Mouse (Mus musculus) CH12.LX (cell line): Measurements from ENCODE around the gene Sft2d1. TPM values are rescaled to one million over a fixed set of nuclear protein-coding genes. Genes with fewer than 3 reads are reported as not detected.

Experiments
- DNase-seq: peaks from one replicate; pipeline ENCODE4 v3.0.0-alpha.2; 2013; ENCODE audit errors: extremely low read depth
- H3K27ac ChIP-seq: 2 replicates; pipeline ENCODE4 v1.5.1; 2012; ENCODE audit warnings: low read depth, mild to moderate bottlenecking, control low read depth, moderate library complexity; ENCODE audit not compliant: insufficient read depth
- H3K27me3 ChIP-seq: replicated peaks from 2 replicates; pipeline ENCODE3; 2012; ENCODE audit warnings: inconsistent platforms
- H3K36me3 ChIP-seq, 2 experiments: replicated peaks in 1 of 2; 2 replicates each; pipeline versions ENCODE3 to v1.6.1; 2012; ENCODE audit warnings: inconsistent platforms in 1 of 2, low read length in 1 of 2, mild to moderate bottlenecking in 1 of 2, mixed read lengths in 1 of 2, moderate library complexity in 1 of 2; ENCODE audit not compliant: control insufficient read depth in 1 of 2, insufficient read depth in 1 of 2
- H3K4me1 ChIP-seq, 2 experiments: 2 replicates each; pipeline ENCODE4 v1.6.1; 2012; ENCODE audit warnings: inconsistent platforms in 1 of 2, moderate library complexity in 1 of 2; ENCODE audit not compliant: insufficient read depth in 2 of 2, control insufficient read depth in 1 of 2
- H3K4me2 ChIP-seq: 2 replicates; pipeline ENCODE4 v1.6.1; 2012; ENCODE audit warnings: low read depth, mild to moderate bottlenecking, control low read depth; ENCODE audit not compliant: poor library complexity, insufficient read depth, severe bottlenecking
- H3K4me3 ChIP-seq, 3 experiments: fragments of 150-350 bp in 1 of 3; sonication (generic) in 1 of 3; replicated peaks in 1 of 3; 2 replicates each; pipeline versions ENCODE3 to v1.5.1; 2011 to 2012; ENCODE audit warnings: low read depth in 2 of 3, low read length in 2 of 3, mild to moderate bottlenecking in 2 of 3, moderate library complexity in 2 of 3, control low read depth in 1 of 3, improper control_type of control experiment in 1 of 3, inconsistent platforms in 1 of 3, mixed read lengths in 1 of 3; ENCODE audit not compliant: poor library complexity in 1 of 3
- H3K79me2 ChIP-seq: replicated peaks from 2 replicates; pipeline ENCODE4 v1.6.1; 2012; ENCODE audit warnings: mild to moderate bottlenecking, moderate library complexity; ENCODE audit not compliant: control insufficient read depth, poor library complexity, insufficient read depth, severe bottlenecking; ENCODE audit errors: extremely low read depth
- H3K9ac ChIP-seq: 2 replicates; pipeline ENCODE4 v1.6.1; 2012; ENCODE audit warnings: low read depth, mild to moderate bottlenecking, control low read depth, moderate library complexity; ENCODE audit not compliant: insufficient read depth
- H3K9me3 ChIP-seq: replicated peaks from 2 replicates; pipeline ENCODE3; 2012; ENCODE audit warnings: low read length, inconsistent platforms, mixed read lengths
- CTCF ChIP-seq, 2 experiments: IDR thresholded peaks in 1 of 2; conservative IDR thresholded peaks in 1 of 2; 2 replicates each; pipeline ENCODE4 v1.5.1; 2011 to 2012; ENCODE audit warnings: low read depth in 2 of 2, low read length in 2 of 2, improper control_type of control experiment in 1 of 2, inconsistent platforms in 1 of 2, mild to moderate bottlenecking in 1 of 2, moderate library complexity in 1 of 2
- ELF1 ChIP-seq: IDR thresholded peaks from 2 replicates; pipeline ENCODE4 v1.6.1; 2014; ENCODE audit warnings: low read depth, mild to moderate bottlenecking, inconsistent platforms, low read length, improper control_type of control experiment
- EP300 ChIP-seq: IDR thresholded peaks from 2 replicates; pipeline ENCODE4 v1.6.1; 2011; ENCODE audit warnings: low read length, improper control_type of control experiment
- ETS1 ChIP-seq: conservative IDR thresholded peaks from 2 replicates; pipeline ENCODE4 v1.6.1; 2012; ENCODE audit warnings: low read depth, mild to moderate bottlenecking, inconsistent platforms, low read length, improper control_type of control experiment, moderate library complexity
- IRF4 ChIP-seq: IDR thresholded peaks from 2 replicates; pipeline ENCODE4 v1.6.1; 2014; ENCODE audit warnings: low read depth, mild to moderate bottlenecking, inconsistent platforms, low read length, improper control_type of control experiment
- JUN ChIP-seq: IDR thresholded peaks from 2 replicates; pipeline ENCODE4 v1.6.1; 2011; ENCODE audit warnings: low read depth, mild to moderate bottlenecking, low read length, improper control_type of control experiment, moderate library complexity; ENCODE audit not compliant: insufficient read depth
- JUND ChIP-seq: conservative IDR thresholded peaks from 2 replicates; pipeline ENCODE4 v1.6.1; 2011; ENCODE audit warnings: low read depth, low read length, improper control_type of control experiment
- MAFK ChIP-seq: IDR thresholded peaks from 2 replicates; pipeline ENCODE4 v1.6.1; 2011; ENCODE audit warnings: low read length, improper control_type of control experiment; ENCODE audit not compliant: insufficient replicate concordance
- MAZ ChIP-seq: IDR thresholded peaks from 2 replicates; pipeline ENCODE4 v1.6.1; 2012; ENCODE audit warnings: low read depth, mild to moderate bottlenecking, inconsistent platforms, low read length, improper control_type of control experiment, moderate library complexity
- MEF2A ChIP-seq: IDR thresholded peaks from 2 replicates; pipeline ENCODE4 v1.6.1; 2014; ENCODE audit warnings: low read depth, mild to moderate bottlenecking, inconsistent platforms, low read length, improper control_type of control experiment, borderline replicate concordance
- MXI1 ChIP-seq: IDR thresholded peaks from 2 replicates; pipeline ENCODE4 v1.6.1; 2011; ENCODE audit warnings: mild to moderate bottlenecking, low read depth, low read length, improper control_type of control experiment
- MYC ChIP-seq: IDR thresholded peaks from 2 replicates; pipeline ENCODE4 v1.6.1; 2011; ENCODE audit warnings: low read depth, mild to moderate bottlenecking, improper control_type of control experiment, low read length
- NRF1 ChIP-seq: IDR thresholded peaks from 2 replicates; pipeline ENCODE4 v1.6.1; 2014; ENCODE audit warnings: low read depth, mild to moderate bottlenecking, inconsistent platforms, low read length, improper control_type of control experiment, moderate library complexity
- PAX5 ChIP-seq: IDR thresholded peaks from 2 replicates; pipeline ENCODE4 v1.6.1; 2012; ENCODE audit warnings: low read length, inconsistent platforms, mixed read lengths
- POLR2A ChIP-seq: IDR thresholded peaks from 2 replicates; pipeline ENCODE4 v1.6.1; 2011; ENCODE audit warnings: low read depth, mild to moderate bottlenecking, improper control_type of control experiment, low read length
- RCOR1 ChIP-seq: conservative IDR thresholded peaks from 2 replicates; pipeline ENCODE4 v1.6.1; 2012; ENCODE audit warnings: low read depth, mild to moderate bottlenecking, inconsistent platforms, low read length, improper control_type of control experiment
- SIN3A ChIP-seq: IDR thresholded peaks from 2 replicates; pipeline ENCODE4 v1.6.1; 2012; ENCODE audit warnings: low read length, improper control_type of control experiment, inconsistent platforms
- SMC3 ChIP-seq: IDR thresholded peaks from 2 replicates; pipeline ENCODE4 v1.6.1; 2011; ENCODE audit warnings: low read depth, low read length, improper control_type of control experiment
- TCF12 ChIP-seq: IDR thresholded peaks from 2 replicates; pipeline ENCODE4 v1.6.1; 2014; ENCODE audit warnings: low read depth, mild to moderate bottlenecking, inconsistent platforms, low read length, improper control_type of control experiment
- USF1 ChIP-seq: IDR thresholded peaks from 2 replicates; pipeline ENCODE4 v1.6.1; 2014; ENCODE audit warnings: low read depth, mild to moderate bottlenecking, inconsistent platforms, low read length, improper control_type of control experiment
- ZC3H11A ChIP-seq: IDR thresholded peaks from 2 replicates; pipeline ENCODE4 v1.6.1; 2012; ENCODE audit warnings: low read depth, mild to moderate bottlenecking, inconsistent platforms, low read length, improper control_type of control experiment
- ZKSCAN1 ChIP-seq: IDR thresholded peaks from 2 replicates; pipeline ENCODE4 v1.6.1; 2012; ENCODE audit warnings: low read depth, inconsistent platforms, low read length, improper control_type of control experiment, borderline replicate concordance
- ZMIZ1 ChIP-seq: IDR thresholded peaks from 2 replicates; pipeline ENCODE4 v1.6.1; 2012; ENCODE audit warnings: low read depth, mild to moderate bottlenecking, inconsistent platforms, low read length, improper control_type of control experiment
- dilution Hi-C: fragments of 300-500 bp; cut with MboI; formaldehyde crosslinking; loops from 2 replicates; pipeline ENCODE4 v1.14.3; 2020; ENCODE audit warnings: low sequenced_read_pairs; ENCODE audit not compliant: extremely low pct_unique_long_range_greater_than_20kb, extremely low pct_ligation_motif_present
- in situ Hi-C: fragments of 300-500 bp; cut with MboI; formaldehyde crosslinking; loops from 3 replicates; pipeline ENCODE4 v1.14.3; 2019; ENCODE audit warnings: low sequenced_read_pairs, low pct_ligation_motif_present, low pct_unique_long_range_greater_than_20kb, mixed read lengths
- polyA plus RNA-seq: library from polyadenylated mRNA; unstranded; fragments of >175 nt; gene quantifications from 2 replicates; pipeline ENCODE4 v1.2.1, GENCODE M21; 2012; ENCODE audit warnings: low read depth; ENCODE audit not compliant: insufficient read length
- total RNA-seq, 2 experiments: library from RNA; depleted of rRNA; stranded (reverse); fragments of 300-350 nt in 1 of 2; fragments of >200 nt in 1 of 2; gene quantifications; 2 replicates each; pipeline ENCODE4 v1.2.3; 2012 to 2014

Sft2d1 gene
- total and polyA plus RNA-seq, 3 experiments: 71.7 to 121 (median 75.1) TPM

DNA sequence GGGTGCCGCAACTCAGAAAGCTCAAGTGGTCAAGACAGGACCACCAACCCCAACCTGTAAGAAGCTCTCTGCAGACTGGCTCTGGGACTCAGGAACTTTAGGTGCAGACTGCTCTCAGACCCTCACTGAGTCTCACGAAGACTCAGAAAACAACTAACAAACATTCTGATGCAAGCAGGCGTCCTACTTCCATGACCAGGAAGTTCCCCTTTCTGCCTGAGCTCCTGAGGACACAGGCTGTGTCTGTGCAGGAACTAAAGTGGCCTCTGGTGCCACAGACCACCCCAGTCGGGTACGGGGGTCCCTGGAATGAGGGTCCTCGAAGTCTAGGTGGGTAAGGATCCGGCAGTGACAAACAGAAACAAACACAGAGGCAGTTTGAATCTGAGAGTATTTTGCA is 34.2 kb upstream of the Sft2d1 start:
- Histone ChIP-seq H3K4me2 (no peak overlapping the region), H3K4me1 (peaks cover 13 to 39% of the 10 kb centered on the region in 2 experiments), H3K27ac (no peak overlapping the region), H3K36me3 (no peaks in the 10 kb centered on the region), H3K9ac (no peak overlapping the region), H3K27me3 (no peaks in the 10 kb centered on the region), H3K4me3 (no peak overlapping the region), H3K79me2 (no peaks in the 10 kb centered on the region), H3K9me3 (no peaks in the 10 kb centered on the region)
- no peak for DNase-seq
- in situ Hi-C loops (no loop called here), dilution Hi-C loops (no loop called here)
- no peak for TF ChIP-seq MXI1
- no peak for TF ChIP-seq TCF12
- no peak for TF ChIP-seq NRF1
- TF ChIP-seq ZMIZ1: no peak
- no peak for TF ChIP-seq ZC3H11A
- TF ChIP-seq JUN: no peak
- no peak for TF ChIP-seq JUND
- TF ChIP-seq MYC: no peak
- no peak for TF ChIP-seq IRF4
- no peak for TF ChIP-seq CTCF (conservative IDR thresholded peaks at IDR 0.05 in 1 of 2, IDR thresholded peaks at IDR 0.05 in 1 of 2; ENCODE audit: low read depth in 2 of 2, low read length in 2 of 2)
- no peak for TF ChIP-seq MEF2A
- TF ChIP-seq MAFK: no peak
- TF ChIP-seq SIN3A: no peak
- TF ChIP-seq ZKSCAN1: no peak
- TF ChIP-seq PAX5: no peak
- TF ChIP-seq SMC3: no peak

DNA sequence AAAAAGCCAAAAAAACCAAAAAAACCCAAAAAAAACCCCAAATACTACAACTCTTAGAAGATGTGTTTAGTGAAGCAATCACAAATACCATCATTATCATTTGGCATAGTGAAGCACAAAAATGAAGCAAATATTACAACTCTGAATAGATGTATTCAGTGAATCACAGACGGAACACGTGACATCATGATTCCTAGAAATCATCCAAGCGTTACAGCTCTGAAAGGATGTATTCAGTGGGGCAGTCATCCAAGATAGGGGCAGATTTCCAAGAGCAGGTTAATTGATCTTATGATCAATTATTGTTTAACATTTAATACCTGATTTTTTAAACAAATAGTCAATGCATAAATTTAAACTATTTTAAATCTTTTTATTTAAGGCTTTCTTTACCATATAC is 33.6 kb upstream of the Sft2d1 start:
- in situ Hi-C loops (no loop called here), dilution Hi-C loops (no loop called here)
- no peak overlapping the region for H3K4me2 ChIP-seq

More for the DNA sequence above, 33.6 kb upstream of the Sft2d1 start:
- no peaks in the 10 kb centered on the region for H3K27me3 ChIP-seq
- no peak overlapping the region for H3K4me3 ChIP-seq
- H3K27ac ChIP-seq: no peak overlapping the region
- H3K79me2 ChIP-seq: no peaks in the 10 kb centered on the region
- no peak overlapping the region for H3K9ac ChIP-seq
- DNase-seq: no peak
- H3K4me1 ChIP-seq: peaks cover 9 to 38% of the 10 kb centered on the region in 2 experiments
- H3K36me3 ChIP-seq: no peaks in the 10 kb centered on the region
- no peaks in the 10 kb centered on the region for H3K9me3 ChIP-seq
- TF ChIP-seq EP300 (no peak), MYC (no peak), MAFK (no peak), ZC3H11A (no peak), JUND (no peak), ELF1 (no peak), USF1 (no peak), SMC3 (no peak), ZKSCAN1 (no peak), ETS1 (no peak), RCOR1 (no peak), CTCF (conservative IDR thresholded peaks at IDR 0.05 in 1 of 2, IDR thresholded peaks at IDR 0.05 in 1 of 2; ENCODE audit: low read depth in 2 of 2, low read length in 2 of 2) (no peak), MAZ (no peak), MXI1 (no peak), SIN3A (no peak), POLR2A (no peak)
